Mouse (Mus musculus): Measurements from ENCODE around the gene Smyd3. TPM values are rescaled to one million over a fixed set of nuclear protein-coding genes. Genes with fewer than 3 reads are reported as not detected.
A peak's percentile ranks its signal among the peaks of the same experiment; 100 is the strongest.
"Not testable (repeated sequence)": the region's sequence is repeated elsewhere in the genome, so short reads cannot be mapped to it uniquely, and the experiment has no call there.

The Smyd3 gene
- polyA plus RNA-seq, 1 experiment from 2014 or later: 11.3 TPM

GRCm38 (mm10) chr1:179180546-179180945 lies 337.3 kb downstream of the Smyd3 start:
- no peak for ATAC-seq
- WGBS: 79% methylated on average over 3 of the region's 3 CpGs
- no peaks in the 10 kb centered on the region for H3K27me3 ChIP-seq (replicated peaks; ENCODE audit: control insufficient read depth, insufficient read depth, low read length)
- no peak for TF ChIP-seq CTCF (IDR thresholded peaks at IDR 0.05; ENCODE audit: low read depth)
- no peak overlapping the region for H3K4me2 ChIP-seq (replicated peaks; ENCODE audit: low read depth)
- H3K9me3 ChIP-seq (ENCODE audit: control insufficient read depth): no peaks in the 10 kb centered on the region
- no peak overlapping the region for H3K27ac ChIP-seq (ENCODE audit: low read depth, low read length)
- H3K4me3 ChIP-seq (ENCODE audit: low read depth, low read length): no peak overlapping the region
- no peaks in the 10 kb centered on the region for H3K4me1 ChIP-seq (replicated peaks; ENCODE audit: control insufficient read depth, insufficient read depth, low read length)
- no peaks in the 10 kb centered on the region for H3K36me3 ChIP-seq (ENCODE audit: control insufficient read depth, insufficient read depth)
- H3K9ac ChIP-seq (ENCODE audit: low read depth, low read length): no peak overlapping the region

DNA sequence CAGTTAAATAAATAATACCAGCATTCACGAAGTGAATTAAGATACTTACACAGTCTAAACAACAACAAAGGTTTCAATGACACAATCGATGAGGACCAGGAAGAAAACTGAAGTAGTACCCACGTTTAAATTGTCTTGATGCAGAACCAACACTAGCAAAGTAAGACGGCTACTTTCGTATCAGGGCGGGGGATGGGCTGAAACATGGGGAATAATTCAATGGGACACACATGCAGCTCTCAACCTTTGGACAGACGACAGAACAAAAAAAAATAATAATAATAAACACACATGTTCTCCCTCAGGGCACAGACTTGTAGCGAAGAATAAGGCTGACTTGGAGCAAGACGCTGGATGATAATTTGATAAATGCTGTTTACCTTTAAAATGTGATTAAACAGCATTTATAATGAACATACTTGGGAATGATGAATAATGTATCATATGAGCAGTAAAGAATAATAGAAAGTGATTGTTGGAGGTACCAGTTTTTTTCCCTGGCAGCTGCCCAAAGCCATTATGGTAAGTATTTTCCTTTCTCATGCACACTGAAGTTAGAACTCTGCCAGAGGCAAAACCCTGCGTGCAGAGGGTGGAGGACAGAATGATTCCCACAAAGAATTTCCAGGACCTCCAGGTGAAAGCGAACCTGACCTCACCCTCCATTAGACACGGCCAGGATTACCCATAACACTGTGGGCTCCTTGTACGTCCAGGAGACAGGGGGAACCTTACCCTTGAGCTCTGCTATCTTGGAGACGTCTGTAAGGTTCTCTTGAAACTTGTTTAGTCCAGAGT lies 340.8 kb downstream of the Smyd3 start:
- H3K36me3 ChIP-seq (ENCODE audit: control insufficient read depth, insufficient read depth): no peaks in the 10 kb centered on the region
- ATAC-seq: no peak
- H3K4me3 ChIP-seq (ENCODE audit: low read depth, low read length): no peak overlapping the region
- no peak for TF ChIP-seq CTCF (IDR thresholded peaks at IDR 0.05; ENCODE audit: low read depth)
- no peaks in the 10 kb centered on the region for H3K9me3 ChIP-seq (ENCODE audit: control insufficient read depth)
- H3K4me1 ChIP-seq (replicated peaks; ENCODE audit: control insufficient read depth, insufficient read depth, low read length): no peaks in the 10 kb centered on the region
- no peak overlapping the region for H3K9ac ChIP-seq (ENCODE audit: low read depth, low read length)
- no peak overlapping the region for H3K27ac ChIP-seq (ENCODE audit: low read depth, low read length)
- 65% methylated on average over 14 of the region's 14 CpGs for WGBS
- no peaks in the 10 kb centered on the region for H3K27me3 ChIP-seq (replicated peaks; ENCODE audit: control insufficient read depth, insufficient read depth, low read length)
- H3K4me2 ChIP-seq (replicated peaks; ENCODE audit: low read depth): no peak overlapping the region

DNA sequence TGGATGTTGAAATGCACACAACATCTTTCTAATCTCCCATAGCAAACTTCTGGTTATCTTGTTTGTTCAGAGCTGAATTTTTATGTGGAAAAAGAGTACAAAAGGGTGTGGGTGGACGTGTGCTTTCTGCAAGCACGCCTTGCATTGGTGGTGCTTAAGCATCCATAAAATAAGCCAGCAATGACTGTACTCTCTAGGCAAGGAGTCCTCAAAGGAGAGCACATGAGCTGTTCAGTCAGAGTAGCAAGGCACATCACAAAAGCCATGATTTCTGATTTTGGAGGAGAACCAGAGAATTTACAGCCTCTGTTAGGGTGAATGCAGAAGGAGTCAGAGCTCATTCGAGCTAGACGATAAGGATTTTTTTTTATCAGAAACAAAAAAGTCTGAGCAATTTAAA lies 343.6 kb downstream of the Smyd3 start:
- Histone ChIP-seq H3K36me3 (ENCODE audit: control insufficient read depth, insufficient read depth) (no peaks in the 10 kb centered on the region), H3K9ac (ENCODE audit: low read depth, low read length) (no peak overlapping the region), H3K9me3 (ENCODE audit: control insufficient read depth) (no peaks in the 10 kb centered on the region), H3K4me3 (ENCODE audit: low read depth, low read length) (no peak overlapping the region), H3K4me1 (replicated peaks; ENCODE audit: control insufficient read depth, insufficient read depth, low read length) (no peaks in the 10 kb centered on the region), H3K4me2 (replicated peaks; ENCODE audit: low read depth) (no peak overlapping the region), H3K27ac (ENCODE audit: low read depth, low read length) (no peak overlapping the region), H3K27me3 (replicated peaks; ENCODE audit: control insufficient read depth, insufficient read depth, low read length) (no peaks in the 10 kb centered on the region)
- TF ChIP-seq CTCF (IDR thresholded peaks at IDR 0.05; ENCODE audit: low read depth): no peak
- WGBS: 46% methylated on average over 4 of the region's 4 CpGs
- no peak for ATAC-seq

DNA sequence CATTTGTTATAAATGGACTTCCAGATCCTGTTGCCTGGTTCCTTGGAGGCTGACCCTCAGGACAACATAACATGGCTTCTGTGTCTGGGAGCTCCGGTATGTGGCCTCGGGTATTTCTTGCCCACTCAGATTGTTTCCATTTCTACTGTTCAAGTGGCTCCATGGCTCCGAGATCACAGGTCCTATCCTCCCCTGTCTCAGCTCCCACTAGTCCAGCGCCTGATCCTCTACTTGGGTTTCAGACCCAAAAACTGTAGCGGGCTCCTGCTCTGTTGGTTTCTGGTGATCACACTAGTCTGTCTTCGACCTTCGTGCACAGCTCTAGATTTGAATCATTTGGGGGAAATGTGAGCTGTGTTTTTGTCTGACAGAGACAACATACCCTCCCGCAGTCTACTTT lies 347.3 kb downstream of the Smyd3 start:
- Histone ChIP-seq H3K27ac (ENCODE audit: low read depth, low read length) (no peak overlapping the region), H3K9ac (ENCODE audit: low read depth, low read length) (no peak overlapping the region), H3K4me3 (ENCODE audit: low read depth, low read length) (no peak overlapping the region), H3K36me3 (ENCODE audit: control insufficient read depth, insufficient read depth) (no peaks in the 10 kb centered on the region), H3K4me2 (replicated peaks; ENCODE audit: low read depth) (no peak overlapping the region), H3K9me3 (ENCODE audit: control insufficient read depth) (no peaks in the 10 kb centered on the region), H3K4me1 (replicated peaks; ENCODE audit: control insufficient read depth, insufficient read depth, low read length) (no peaks in the 10 kb centered on the region), H3K27me3 (replicated peaks; ENCODE audit: control insufficient read depth, insufficient read depth, low read length) (no peaks in the 10 kb centered on the region)
- TF ChIP-seq CTCF (IDR thresholded peaks at IDR 0.05; ENCODE audit: low read depth): no peak
- ATAC-seq: no peak
- WGBS: 95% methylated on average over 8 of the region's 8 CpGs

GRCm38 (mm10) chr1:179169749-179170148 lies 348.1 kb downstream of the Smyd3 start:
- Histone ChIP-seq H3K4me2 (replicated peaks; ENCODE audit: low read depth) (no peak overlapping the region), H3K36me3 (ENCODE audit: control insufficient read depth, insufficient read depth) (no peaks in the 10 kb centered on the region), H3K27me3 (replicated peaks; ENCODE audit: control insufficient read depth, insufficient read depth, low read length) (no peaks in the 10 kb centered on the region), H3K27ac (ENCODE audit: low read depth, low read length) (no peak overlapping the region), H3K9me3 (ENCODE audit: control insufficient read depth) (no peaks in the 10 kb centered on the region), H3K4me1 (replicated peaks; ENCODE audit: control insufficient read depth, insufficient read depth, low read length) (no peaks in the 10 kb centered on the region), H3K9ac (ENCODE audit: low read depth, low read length) (no peak overlapping the region), H3K4me3 (ENCODE audit: low read depth, low read length) (no peak overlapping the region)
- ATAC-seq: peak; percentile 97
- WGBS: 33% methylated on average over 3 of the region's 3 CpGs
- TF ChIP-seq CTCF (IDR thresholded peaks at IDR 0.05; ENCODE audit: low read depth): no peak

- WGBS: 81% methylated on average over 10 of the region's 10 CpGs
- TF ChIP-seq CTCF (IDR thresholded peaks at IDR 0.05; ENCODE audit: low read depth): no peak
- Histone ChIP-seq H3K27me3 (replicated peaks; ENCODE audit: control insufficient read depth, insufficient read depth, low read length) (no peaks in the 10 kb centered on the region), H3K9me3 (ENCODE audit: control insufficient read depth) (no peaks in the 10 kb centered on the region), H3K4me1 (replicated peaks; ENCODE audit: control insufficient read depth, insufficient read depth, low read length) (no peaks in the 10 kb centered on the region), H3K4me3 (ENCODE audit: low read depth, low read length) (no peak overlapping the region), H3K27ac (ENCODE audit: low read depth, low read length) (no peak overlapping the region), H3K36me3 (ENCODE audit: control insufficient read depth, insufficient read depth) (no peaks in the 10 kb centered on the region), H3K4me2 (replicated peaks; ENCODE audit: low read depth) (no peak overlapping the region), H3K9ac (ENCODE audit: low read depth, low read length) (no peak overlapping the region)
- ATAC-seq: no peak
These were observed 348.7 kb downstream of the Smyd3 start for GRCm38 (mm10) chr1:179169161-179169560.

- not testable (repeated sequence) for H3K27me3 ChIP-seq (replicated peaks; ENCODE audit: control insufficient read depth, insufficient read depth, low read length); H3K36me3 ChIP-seq (ENCODE audit: control insufficient read depth, insufficient read depth); H3K27ac ChIP-seq (ENCODE audit: low read depth, low read length); H3K9ac ChIP-seq (ENCODE audit: low read depth, low read length); H3K9me3 ChIP-seq (ENCODE audit: control insufficient read depth); H3K4me1 ChIP-seq (replicated peaks; ENCODE audit: control insufficient read depth, insufficient read depth, low read length); H3K4me3 ChIP-seq (ENCODE audit: low read depth, low read length); ATAC-seq; H3K4me2 ChIP-seq (replicated peaks; ENCODE audit: low read depth)
- WGBS: 71% methylated on average over 5 of the region's 5 CpGs
These were observed 353.6 kb downstream of the Smyd3 start for GRCm38 (mm10) chr1:179164219-179164618.

DNA sequence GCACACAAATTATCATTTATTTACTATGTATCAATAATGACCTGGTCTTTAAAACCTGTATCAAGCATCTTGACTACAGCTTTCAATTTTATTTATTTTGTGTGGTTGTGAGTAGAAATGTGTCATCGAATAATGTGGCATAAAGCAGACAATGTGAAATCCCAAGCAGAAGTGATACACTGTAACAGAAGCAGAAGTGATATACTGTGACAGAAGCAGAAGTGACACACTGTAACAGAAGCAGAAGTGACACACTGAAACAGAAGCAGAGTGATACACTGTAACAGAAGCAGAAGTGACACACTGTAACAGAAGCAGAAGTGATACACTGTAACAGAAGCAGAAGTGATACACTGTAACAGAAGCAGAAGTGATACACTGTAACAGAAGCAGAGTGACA lies 355.1 kb downstream of the Smyd3 start:
- not testable (repeated sequence) for H3K4me2 ChIP-seq (replicated peaks; ENCODE audit: low read depth); H3K4me3 ChIP-seq (ENCODE audit: low read depth, low read length); H3K27ac ChIP-seq (ENCODE audit: low read depth, low read length); H3K36me3 ChIP-seq (ENCODE audit: control insufficient read depth, insufficient read depth); H3K27me3 ChIP-seq (replicated peaks; ENCODE audit: control insufficient read depth, insufficient read depth, low read length); H3K4me1 ChIP-seq (replicated peaks; ENCODE audit: control insufficient read depth, insufficient read depth, low read length); H3K9me3 ChIP-seq (ENCODE audit: control insufficient read depth); H3K9ac ChIP-seq (ENCODE audit: low read depth, low read length); ATAC-seq
- 90% methylated on average over 1 of the region's 1 CpGs for WGBS

Measured in intestine, postnatal 0 days (tissue).